Mouse (Mus musculus) heart, postnatal 4 days (tissue): ENCODE data around the gene Ablim1. TPM values are rescaled to one million over a fixed set of nuclear protein-coding genes. Genes with fewer than 3 reads are reported as not detected.

Experiments
- DNase-seq: peaks from one replicate; pipeline ENCODE4 v3.0.0; 2021
- total RNA-seq, 2 experiments: library from RNA; stranded (reverse); gene quantifications; 2 replicates each; pipeline ENCODE4 v1.2.3; 2021

Ablim1 gene
- total RNA-seq, 2 experiments from 2014 or later: 312 to 353 TPM

GRCm38 (mm10) chr19:57255157-57255556, 59.6 kb downstream of the Ablim1 start:
- DNase-seq: peak; percentile 51

GRCm38 (mm10) chr19:57252692-57253448, 61.8 kb downstream of the Ablim1 start:
- DNase-seq: no peak

- no peak for DNase-seq
Measured at GRCm38 (mm10) chr19:57248781-57249180, 65.9 kb downstream of the Ablim1 start.

- DNase-seq: peak; percentile 55
Measured at GRCm38 (mm10) chr19:57247221-57247620, 67.5 kb downstream of the Ablim1 start.

- no peak for DNase-seq
Measured at GRCm38 (mm10) chr19:57244281-57244680, 70.4 kb downstream of the Ablim1 start.

GRCm38 (mm10) chr19:57243606-57244005, 71.1 kb downstream of the Ablim1 start:
- DNase-seq: peak; percentile 76

- no peak for DNase-seq
Measured at GRCm38 (mm10) chr19:57243191-57243590, 71.5 kb downstream of the Ablim1 start.

- no peak for DNase-seq
Measured at GRCm38 (mm10) chr19:57241363-57242192, 73.1 kb downstream of the Ablim1 start.

- peak; percentile 55 for DNase-seq
Measured at GRCm38 (mm10) chr19:57240259-57240658, 74.5 kb downstream of the Ablim1 start.

- DNase-seq: peak; percentile 69
Measured at GRCm38 (mm10) chr19:57239176-57239784, 75.4 kb downstream of the Ablim1 start.

- DNase-seq: peak; percentile 50
Measured at GRCm38 (mm10) chr19:57238461-57238860, 76.3 kb downstream of the Ablim1 start.

- no peak for DNase-seq
Measured at GRCm38 (mm10) chr19:57237534-57237933, 77.2 kb downstream of the Ablim1 start.

GRCm38 (mm10) chr19:57236647-57237046, 78.1 kb downstream of the Ablim1 start:
- no peak for DNase-seq

GRCm38 (mm10) chr19:57235931-57236330, 78.8 kb downstream of the Ablim1 start:
- DNase-seq: no peak

GRCm38 (mm10) chr19:57230996-57231395, 83.7 kb downstream of the Ablim1 start:
- DNase-seq: no peak

GRCm38 (mm10) chr19:57229161-57229560, 85.6 kb downstream of the Ablim1 start:
- DNase-seq: no peak

- DNase-seq: no peak
Measured at GRCm38 (mm10) chr19:57228576-57228975, 86.1 kb downstream of the Ablim1 start.

- DNase-seq: no peak
Measured at GRCm38 (mm10) chr19:57224390-57224789, 90.3 kb downstream of the Ablim1 start.

- DNase-seq: no peak
Measured at GRCm38 (mm10) chr19:57223686-57224085, 91.0 kb downstream of the Ablim1 start.

- DNase-seq: no peak
Measured at GRCm38 (mm10) chr19:57222657-57223056, 92.1 kb downstream of the Ablim1 start.

GRCm38 (mm10) chr19:57221684-57222235, 93.0 kb downstream of the Ablim1 start:
- no peak for DNase-seq

- DNase-seq: no peak
Measured at GRCm38 (mm10) chr19:57219758-57220157, 95.0 kb downstream of the Ablim1 start.

- DNase-seq: no peak
Measured at GRCm38 (mm10) chr19:57217161-57217560, 97.6 kb downstream of the Ablim1 start.
